Mouse (Mus musculus) inflammation-experienced regulatory T-cells (primary cell): Measurements from ENCODE around the gene Etnppl. TPM values are rescaled to one million over a fixed set of nuclear protein-coding genes. Genes with fewer than 3 reads are reported as not detected.

Experiments
- polyA plus RNA-seq, 2 experiments: library from polyadenylated mRNA; unstranded; fragments of 100-300 nt; shearing (Covaris generic); gene quantifications; one replicate each; pipeline ENCODE4 v1.2.1; 2017

The Etnppl gene
- polyA plus RNA-seq: 1 to 10 TPM in 1 of 2 experiments, under 1 TPM in 1; 0.36 to 1.1 TPM

DNA sequence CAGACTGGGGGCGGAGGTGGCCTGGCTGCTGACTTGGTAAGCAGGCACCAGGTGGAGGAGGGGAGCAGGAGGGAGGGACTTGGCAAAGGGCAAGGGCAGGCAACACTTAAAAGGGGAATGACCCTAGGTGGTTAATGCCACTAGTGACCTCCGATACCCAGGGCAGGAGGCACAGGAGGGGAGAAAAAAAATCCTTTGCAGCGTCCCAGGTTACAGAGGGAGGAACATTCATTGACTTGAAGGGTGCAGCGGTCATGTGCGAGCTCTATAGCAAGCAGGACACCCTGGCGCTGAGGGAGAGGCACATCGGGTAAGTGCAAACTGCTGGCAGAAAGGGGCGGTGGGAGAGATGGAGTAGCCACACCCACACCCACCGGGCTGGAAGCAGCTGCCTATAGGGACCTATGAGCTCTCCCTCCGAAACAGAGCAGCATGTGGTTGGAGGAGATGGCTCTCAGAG is at the start of gene Etnppl:
Etnppl (plus strand) TSS at position 10 of the 460 bp plus-strand sequence.

Other genes starting within 250 kb of the Etnppl start
- gene Ostc, start 92.0 kb downstream of the Etnppl start, polyA plus RNA-seq: 100 to 1,000 TPM; 176 to 194 TPM
- 100 to 1,000 TPM; 671 to 706 TPM for gene Rpl34, start 113.0 kb downstream of the Etnppl start, polyA plus RNA-seq